In the genomic region with DNA sequence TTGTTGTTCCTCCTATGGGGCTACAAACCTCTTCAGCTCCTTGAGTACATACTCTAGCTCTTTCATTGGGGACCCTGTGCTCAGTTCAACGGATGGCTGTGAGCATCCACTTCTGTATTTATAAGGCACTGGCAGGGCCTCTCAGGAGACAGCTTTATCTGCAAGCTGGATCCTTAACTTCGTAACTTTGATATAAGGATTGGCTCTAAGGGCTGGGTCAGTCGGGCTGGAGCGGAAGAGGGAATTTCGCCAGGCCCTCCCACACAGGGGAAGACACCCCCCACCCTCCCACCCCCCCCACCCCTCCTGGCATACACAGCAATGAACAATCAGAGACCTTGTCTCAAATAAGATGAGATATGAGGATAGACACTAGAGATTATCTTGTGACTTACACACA, we compare ENCODE assay signal across 9 mouse cellular contexts.
DNase-seq lines count a peak whose midpoint lies in the region; ATAC-seq and TF ChIP-seq lines count a peak whose summit lies in the region.
"Had no signal": no experiment of that assay in that cellular context is flagged by ENCODE, and none has a peak within 500 bp of the region (broad histone marks: within the 10 kb centered on the region; RNA-seq: fewer than 3 reads in every experiment).

No protein-coding gene starts in this region.

- H3K9ac ChIP-seq in forebrain, embryonic 11.5 days (ENCODE audit: low read length) = no peak overlapping the region
- H3K9ac ChIP-seq in forebrain, embryonic 12.5 days = no peak overlapping the region
- H3K9ac ChIP-seq in midbrain, embryonic 16.5 days (ENCODE audit: low read depth, low read length) = no peak overlapping the region
- H3K9ac ChIP-seq in MEL (ENCODE audit: control insufficient read depth, low read depth, low read length, poor library complexity, severe bottlenecking) = no peak overlapping the region
- H3K9ac ChIP-seq in embryonic facial prominence, embryonic 11.5 days (replicated peaks; ENCODE audit: low read length) = no peak overlapping the region
- no peak overlapping the region for H3K9ac ChIP-seq in forebrain, embryonic 13.5 days

- TF ChIP-seq RAD21 in MEL (IDR thresholded peaks at IDR 0.05; ENCODE audit: low read depth, low read length) = no peak

- H3K4me3 ChIP-seq in forebrain, embryonic 11.5 days (ENCODE audit: low read depth, low read length) = no peak overlapping the region
- no peak overlapping the region for H3K4me3 ChIP-seq in forebrain, embryonic 12.5 days (replicated peaks)
- H3K4me3 ChIP-seq in midbrain, embryonic 10.5 days = no peak overlapping the region
- no peak overlapping the region for H3K4me3 ChIP-seq in midbrain, embryonic 16.5 days (ENCODE audit: low read depth, low read length)
- H3K4me3 ChIP-seq in MEL (ENCODE audit: control insufficient read depth in 1 of 2, insufficient read depth in 1 of 2, low read depth in 2 of 2, low read length in 2 of 2) = no peak overlapping the region
- no peak overlapping the region for H3K4me3 ChIP-seq in embryonic facial prominence, embryonic 11.5 days (ENCODE audit: low read depth, low read length)
- H3K4me3 ChIP-seq in forebrain, embryonic 13.5 days = no peak overlapping the region
- H3K4me3 ChIP-seq: left cerebral cortex, adult 2 months had no signal

- no peaks in the 10 kb centered on the region for H3K27me3 ChIP-seq in forebrain, embryonic 11.5 days (ENCODE audit: control insufficient read depth, insufficient read depth, low read length)
- no peaks in the 10 kb centered on the region for H3K27me3 ChIP-seq in forebrain, embryonic 12.5 days
- H3K27me3 ChIP-seq in midbrain, embryonic 10.5 days (ENCODE audit: low read depth, poor library complexity, severe bottlenecking) = no peaks in the 10 kb centered on the region
- no peaks in the 10 kb centered on the region for H3K27me3 ChIP-seq in midbrain, embryonic 16.5 days (ENCODE audit: control insufficient read depth, insufficient read depth, low read depth, low read length)
- no peaks in the 10 kb centered on the region for H3K27me3 ChIP-seq in MEL (ENCODE audit: control insufficient read depth in 1 of 2, insufficient read depth in 2 of 2, low read length in 2 of 2)
- no peaks in the 10 kb centered on the region for H3K27me3 ChIP-seq in embryonic facial prominence, embryonic 11.5 days (ENCODE audit: control insufficient read depth, insufficient read depth, low read length)
- H3K27me3 ChIP-seq in forebrain, embryonic 13.5 days = no peaks in the 10 kb centered on the region

- no peak for TF ChIP-seq POLR2A in MEL (IDR thresholded peaks at IDR 0.05; ENCODE audit: control insufficient read depth in 1 of 2, insufficient read depth in 1 of 2, low read depth in 1 of 2, low read length in 2 of 2, poor library complexity in 1 of 2)

- H3K4me1 ChIP-seq in forebrain, embryonic 11.5 days (replicated peaks; ENCODE audit: control insufficient read depth, insufficient read depth, low read length) = no peaks in the 10 kb centered on the region
- H3K4me1 ChIP-seq in forebrain, embryonic 12.5 days = no peaks in the 10 kb centered on the region
- no peaks in the 10 kb centered on the region for H3K4me1 ChIP-seq in midbrain, embryonic 10.5 days
- no peaks in the 10 kb centered on the region for H3K4me1 ChIP-seq in midbrain, embryonic 16.5 days (ENCODE audit: control insufficient read depth, insufficient read depth, low read length)
- no peaks in the 10 kb centered on the region for H3K4me1 ChIP-seq in MEL (ENCODE audit: control insufficient read depth in 1 of 2, insufficient read depth in 2 of 2, low read length in 2 of 2)
- no peaks in the 10 kb centered on the region for H3K4me1 ChIP-seq in embryonic facial prominence, embryonic 11.5 days (ENCODE audit: control insufficient read depth, insufficient read depth, low read length)
- H3K4me1 ChIP-seq in forebrain, embryonic 13.5 days = no peaks in the 10 kb centered on the region

- H3K9me3 ChIP-seq in forebrain, embryonic 11.5 days (ENCODE audit: control insufficient read depth, low read length) = no peaks in the 10 kb centered on the region
- H3K9me3 ChIP-seq in forebrain, embryonic 12.5 days = no peaks in the 10 kb centered on the region
- no peaks in the 10 kb centered on the region for H3K9me3 ChIP-seq in midbrain, embryonic 10.5 days (replicated peaks)
- H3K9me3 ChIP-seq in midbrain, embryonic 16.5 days (replicated peaks; ENCODE audit: control insufficient read depth, low read length, poor library complexity, severe bottlenecking) = no peaks in the 10 kb centered on the region
- no peaks in the 10 kb centered on the region for H3K9me3 ChIP-seq in MEL (replicated peaks; ENCODE audit: insufficient read depth, low read length)
- H3K9me3 ChIP-seq in embryonic facial prominence, embryonic 11.5 days (replicated peaks; ENCODE audit: control insufficient read depth, low read length) = no peaks in the 10 kb centered on the region
- H3K9me3 ChIP-seq in forebrain, embryonic 13.5 days (replicated peaks) = no peaks in the 10 kb centered on the region

- H3K27ac ChIP-seq in forebrain, embryonic 11.5 days (ENCODE audit: low read depth, low read length) = no peak overlapping the region
- H3K27ac ChIP-seq in forebrain, embryonic 12.5 days = no peak overlapping the region
- H3K27ac ChIP-seq in midbrain, embryonic 10.5 days (replicated peaks) = no peak overlapping the region
- H3K27ac ChIP-seq in midbrain, embryonic 16.5 days (ENCODE audit: low read length) = no peak overlapping the region
- H3K27ac ChIP-seq in MEL (ENCODE audit: control insufficient read depth, low read depth, low read length) = no peak overlapping the region
- no peak overlapping the region for H3K27ac ChIP-seq in embryonic facial prominence, embryonic 11.5 days (replicated peaks; ENCODE audit: low read depth, low read length)
- no peak overlapping the region for H3K27ac ChIP-seq in forebrain, embryonic 13.5 days
- H3K27ac ChIP-seq: left cerebral cortex, adult 2 months had no signal

- DNase-seq in forebrain, embryonic 11.5 days (ENCODE audit: low spot score) = peak; percentile 65
- peak; percentile 45 for DNase-seq in midbrain, embryonic 10.5 days (ENCODE audit: low spot score)
- peak; percentile 55 for DNase-seq in MEL (ENCODE audit: low read depth, low spot score)
- peak; percentile 70 for DNase-seq in embryonic facial prominence, embryonic 11.5 days (ENCODE audit: low spot score)

- H3K4me2 ChIP-seq in forebrain, embryonic 11.5 days (ENCODE audit: low read depth, low read length, severe bottlenecking) = no peak overlapping the region
- no peak overlapping the region for H3K4me2 ChIP-seq in forebrain, embryonic 12.5 days
- H3K4me2 ChIP-seq in midbrain, embryonic 16.5 days (ENCODE audit: low read length) = no peak overlapping the region
- H3K4me2 ChIP-seq in embryonic facial prominence, embryonic 11.5 days (ENCODE audit: low read depth, low read length) = no peak overlapping the region
- H3K4me2 ChIP-seq in forebrain, embryonic 13.5 days = no peak overlapping the region

- no peaks in the 10 kb centered on the region for H3K36me3 ChIP-seq in forebrain, embryonic 11.5 days (ENCODE audit: control insufficient read depth, insufficient read depth, low read length)
- H3K36me3 ChIP-seq in forebrain, embryonic 12.5 days (replicated peaks) = no peaks in the 10 kb centered on the region
- H3K36me3 ChIP-seq in midbrain, embryonic 10.5 days = no peaks in the 10 kb centered on the region
- no peaks in the 10 kb centered on the region for H3K36me3 ChIP-seq in midbrain, embryonic 16.5 days (ENCODE audit: control insufficient read depth, insufficient read depth, low read length)
- no peaks in the 10 kb centered on the region for H3K36me3 ChIP-seq in MEL (ENCODE audit: control insufficient read depth in 1 of 2, insufficient read depth in 2 of 2, low read length in 2 of 2)
- no peaks in the 10 kb centered on the region for H3K36me3 ChIP-seq in embryonic facial prominence, embryonic 11.5 days (replicated peaks; ENCODE audit: control insufficient read depth, insufficient read depth, low read depth, low read length)
- no peaks in the 10 kb centered on the region for H3K36me3 ChIP-seq in forebrain, embryonic 13.5 days (ENCODE audit: poor library complexity, severe bottlenecking)

- no peak for TF ChIP-seq EP300 in MEL (IDR thresholded peaks at IDR 0.05; ENCODE audit: low read depth in 1 of 2, low read length in 2 of 2)

- 87% methylated on average over 5 of the region's 5 CpGs for WGBS in forebrain, embryonic 11.5 days
- 83% methylated on average over 5 of the region's 5 CpGs for WGBS in forebrain, embryonic 12.5 days
- 83% methylated on average over 5 of the region's 5 CpGs for WGBS in midbrain, embryonic 10.5 days
- WGBS in midbrain, embryonic 16.5 days = 88% methylated on average over 5 of the region's 5 CpGs
- 77% methylated on average over 5 of the region's 5 CpGs for WGBS in embryonic facial prominence, embryonic 11.5 days
- WGBS in forebrain, embryonic 13.5 days = 72% methylated on average over 5 of the region's 5 CpGs

- no peak for ATAC-seq in forebrain, embryonic 11.5 days (replicated peaks; ENCODE audit: low FRiP score)
- ATAC-seq in forebrain, embryonic 12.5 days (ENCODE audit: low FRiP score) = no peak
- ATAC-seq in midbrain, embryonic 16.5 days = no peak
- ATAC-seq in embryonic facial prominence, embryonic 11.5 days (replicated peaks; ENCODE audit: insufficient number of reproducible peaks, low FRiP score, low TSS enrichment, low read depth) = no peak
- ATAC-seq in monocyte, adult 5-6 weeks (replicated peaks; ENCODE audit: insufficient number of reproducible peaks, low FRiP score, low TSS enrichment, poor library complexity, severe bottlenecking) = 0 out of 2 replicates have a peak, but pooled peaks have one; percentile 73
- ATAC-seq in forebrain, embryonic 13.5 days = no peak

- H3K79me2 ChIP-seq in MEL (ENCODE audit: control insufficient read depth, insufficient read depth, low read length, poor library complexity) = no peaks in the 10 kb centered on the region

- TF ChIP-seq CTCF in MEL (IDR thresholded peaks at IDR 0.05 in 2 of 3, conservative IDR thresholded peaks at IDR 0.05 in 1 of 3; ENCODE audit: control insufficient read depth in 1 of 3, insufficient read depth in 1 of 3, low read depth in 2 of 3, low read length in 3 of 3, poor library complexity in 1 of 3, severe bottlenecking in 1 of 3) = no peak

TF ChIP-seq in MEL, 35 proteins besides CTCF, POLR2A, EP300 and RAD21 (continues in another document):
- TF ChIP-seq E2F4 (IDR thresholded peaks at IDR 0.05; ENCODE audit: borderline replicate concordance, low read depth, low read length) (no peak), CHD2 (IDR thresholded peaks at IDR 0.05; ENCODE audit: low read length) (no peak), GATA1 (IDR thresholded peaks at IDR 0.05; ENCODE audit: low read depth, low read length) (no peak), MXI1 (IDR thresholded peaks at IDR 0.05; ENCODE audit: low read depth, low read length) (no peak), KAT2A (conservative IDR thresholded peaks at IDR 0.05; ENCODE audit: low read depth, low read length) (no peak), HCFC1 (IDR thresholded peaks at IDR 0.05; ENCODE audit: low read depth, low read length) (no peak), NELFE (IDR thresholded peaks at IDR 0.05; ENCODE audit: low read depth, low read length) (no peak), ZMIZ1 (IDR thresholded peaks at IDR 0.05; ENCODE audit: low read depth, low read length) (no peak), BHLHE40 (IDR thresholded peaks at IDR 0.05; ENCODE audit: borderline replicate concordance, low read depth, low read length) (no peak), TAL1 (IDR thresholded peaks at IDR 0.05; ENCODE audit: low read length) (no peak)
